Mouse (Mus musculus) liver, adult 2 months (tissue): ENCODE results near the gene Stx12. TPM values are rescaled to one million over a fixed set of nuclear protein-coding genes. Genes with fewer than 3 reads are reported as not detected.
A peak's percentile ranks its signal among the peaks of the same experiment; 100 is the strongest.
"Not testable (repeated sequence)": the region's sequence is repeated elsewhere in the genome, so short reads cannot be mapped to it uniquely, and the experiment has no call there.

Experiments used
- DNase-seq: peaks from one replicate; pipeline ENCODE4 v3.0.0-alpha.2; 2011; ENCODE audit warnings: low read depth, low spot score; ENCODE audit errors: extremely low read depth
- H3K27ac ChIP-seq: fragments of 200-500 bp; replicated peaks from 2 replicates; pipeline ENCODE4 v1.5.1; 2012; ENCODE audit warnings: low read depth, mild to moderate bottlenecking, control low read depth, inconsistent platforms, low read length; ENCODE audit not compliant: insufficient read depth
- H3K27me3 ChIP-seq: fragments of 200-500 bp; 2 replicates; pipeline ENCODE4 v1.6.1; 2012; ENCODE audit warnings: mild to moderate bottlenecking, moderate library complexity, low read length, inconsistent platforms; ENCODE audit not compliant: control insufficient read depth, insufficient read depth
- H3K36me3 ChIP-seq: fragments of 200-500 bp; 2 replicates; pipeline ENCODE4 v1.6.1; 2012; ENCODE audit warnings: low read length, inconsistent platforms; ENCODE audit not compliant: control insufficient read depth, insufficient read depth
- H3K4me1 ChIP-seq: fragments of 200-500 bp; 2 replicates; pipeline ENCODE4 v1.6.1; 2011; ENCODE audit warnings: low read length; ENCODE audit not compliant: control insufficient read depth, insufficient read depth
- H3K4me3 ChIP-seq: fragments of 200-500 bp; 2 replicates; pipeline ENCODE4 v1.5.1; 2011; ENCODE audit warnings: low read depth, mild to moderate bottlenecking, control low read depth, low read length, moderate library complexity; ENCODE audit not compliant: insufficient read depth
- H3K79me2 ChIP-seq: fragments of 200-500 bp; 2 replicates; pipeline ENCODE4 v1.6.1; 2012; ENCODE audit warnings: inconsistent platforms, mild to moderate bottlenecking, low read length, moderate library complexity; ENCODE audit not compliant: control insufficient read depth, insufficient read depth
- H3K9ac ChIP-seq: fragments of 200-500 bp; 2 replicates; pipeline ENCODE4 v1.6.1; 2012; ENCODE audit warnings: low read depth, mild to moderate bottlenecking, control low read depth, inconsistent platforms, low read length
- CTCF ChIP-seq: fragments of 200-500 bp; IDR thresholded peaks from 2 replicates; pipeline ENCODE4 v1.5.1; 2011; ENCODE audit warnings: low read depth, low read length, control low read depth
- POLR2A ChIP-seq: fragments of 200-500 bp; IDR thresholded peaks from 2 replicates; pipeline ENCODE4 v1.6.1; 2011; ENCODE audit warnings: low read length, control low read depth; ENCODE audit not compliant: insufficient read depth; ENCODE audit errors: extremely low read depth
- WGBS: fragments of 180-500 bp; shearing (Covaris S2); methylation state at CpG from one replicate; pipeline ENCODE4 v1.1.7; 2018; 5-methylcytosine and 5-hydroxymethylcytosine counted together
- polyA plus RNA-seq: library from polyadenylated mRNA; depleted of rRNA; stranded (reverse); fragments of >200 nt; gene quantifications from 2 replicates; pipeline ENCODE4 v1.2.3, GENCODE M21; 2012; rRNA removed
- total RNA-seq: library from RNA; depleted of rRNA; stranded (reverse); fragments of >200 nt; gene quantifications from 2 replicates; pipeline ENCODE4 v1.2.3, GENCODE M21; 2014; rRNA removed

The Stx12 gene
- total RNA-seq (13.6 and 15.2 TPM in 2 replicates), polyA plus RNA-seq (5.7 and 6.9 TPM in 2 replicates)

DNA sequence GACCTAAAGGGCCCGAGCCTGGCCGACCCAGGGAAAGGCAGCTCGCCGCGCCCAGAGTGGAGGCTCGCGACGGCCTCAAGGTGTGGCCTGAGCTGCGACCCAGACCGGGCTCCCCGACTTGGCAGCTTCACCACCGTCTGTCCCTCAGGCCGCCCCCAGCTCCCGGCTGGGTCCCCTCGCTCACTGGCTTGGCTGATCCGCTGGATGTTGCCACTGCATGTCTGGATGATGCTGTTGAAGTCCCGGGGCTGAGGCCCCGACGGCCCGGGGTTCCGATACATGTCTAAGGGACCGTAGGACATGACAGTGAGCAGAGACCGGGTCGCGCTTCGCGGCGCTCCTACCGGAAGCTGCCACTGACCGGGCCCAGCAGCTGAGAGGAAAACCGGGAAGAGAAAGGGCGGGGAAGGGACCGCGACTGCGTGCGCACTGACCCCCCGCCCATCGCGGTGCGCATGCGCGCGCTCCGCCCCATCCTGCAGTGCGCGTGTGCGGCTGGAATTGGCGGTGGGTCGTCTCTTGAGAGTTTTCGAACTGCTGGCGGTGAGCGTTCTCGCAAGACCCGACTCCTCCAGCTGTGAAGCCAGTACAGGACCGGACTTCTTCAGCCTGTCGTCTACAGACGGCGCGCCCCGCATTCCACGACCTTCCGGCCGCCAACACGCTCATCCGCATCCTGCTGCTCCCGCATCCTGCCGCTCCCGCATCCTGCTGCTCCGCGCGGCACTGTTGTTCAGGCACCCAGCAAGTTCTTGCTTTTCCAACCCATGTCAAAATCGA, at the start of gene Stx12:
TSS of gene Stx12 (minus strand) at position 446 of the 780 bp plus-strand sequence.
- peak within 1 kb of the TSS; percentile 89 for H3K4me3 ChIP-seq
- no peaks in the 10 kb centered on the region for H3K36me3 ChIP-seq
- H3K27ac ChIP-seq = peak within 1 kb of the TSS; percentile 62
- peak within 1 kb of the TSS; percentile 85 for H3K9ac ChIP-seq
- WGBS = under 1% methylated on average over 72 of the region's 72 CpGs
- no peaks in the 10 kb centered on the region for H3K27me3 ChIP-seq
- H3K4me1 ChIP-seq = peaks cover 8% of the 10 kb centered on the region
- TF ChIP-seq POLR2A (peak; percentile 79; the same call in 1 of the 2 replicates), CTCF (no peak)
- peaks cover 19% of the 10 kb centered on the region; the same call in 1 of the 2 replicates for H3K79me2 ChIP-seq
- DNase-seq = peak; percentile 72

DNA sequence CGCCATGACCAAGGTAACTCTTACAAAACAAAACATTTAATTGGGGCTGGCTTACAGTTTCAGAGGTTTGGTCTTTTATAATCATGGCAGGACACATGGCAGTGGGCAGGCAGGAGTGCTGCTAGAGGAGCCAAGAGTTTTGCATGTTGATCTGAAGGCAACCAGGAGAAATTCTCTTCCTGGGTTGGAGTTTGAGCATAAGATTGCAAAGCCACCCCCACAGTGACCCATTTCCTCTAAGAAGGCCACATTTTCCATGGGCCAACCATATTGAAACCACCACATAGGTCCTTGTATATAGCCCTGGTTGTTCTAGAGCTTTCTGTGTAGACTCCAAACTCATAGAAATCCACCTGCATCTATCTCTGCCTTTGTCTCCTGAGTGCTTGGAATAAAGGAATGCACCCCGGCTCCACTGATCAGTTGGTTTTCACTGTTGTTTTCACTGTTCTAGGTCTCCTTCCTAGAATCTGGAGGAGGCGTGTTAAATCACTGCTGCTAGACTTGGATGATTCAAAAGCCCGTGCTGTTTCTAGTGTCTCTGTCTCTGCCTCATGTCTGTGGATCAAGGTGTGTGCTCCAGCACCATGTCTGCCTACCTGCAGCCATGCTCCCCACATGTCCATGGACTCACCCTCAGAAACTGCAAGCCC, 48.6 kb upstream of the Stx12 start:
- no peaks in the 10 kb centered on the region for H3K36me3 ChIP-seq
- no peaks in the 10 kb centered on the region for H3K27me3 ChIP-seq
- no peak overlapping the region for H3K4me3 ChIP-seq
- H3K27ac ChIP-seq = no peak overlapping the region
- no peak for TF ChIP-seq CTCF
- no peak for DNase-seq
- no peaks in the 10 kb centered on the region for H3K79me2 ChIP-seq
- WGBS = 90% methylated on average over 4 of the region's 4 CpGs
- H3K9ac ChIP-seq = no peak overlapping the region
- H3K4me1 ChIP-seq = no peaks in the 10 kb centered on the region; the same call in 1 of the 2 replicates

DNA sequence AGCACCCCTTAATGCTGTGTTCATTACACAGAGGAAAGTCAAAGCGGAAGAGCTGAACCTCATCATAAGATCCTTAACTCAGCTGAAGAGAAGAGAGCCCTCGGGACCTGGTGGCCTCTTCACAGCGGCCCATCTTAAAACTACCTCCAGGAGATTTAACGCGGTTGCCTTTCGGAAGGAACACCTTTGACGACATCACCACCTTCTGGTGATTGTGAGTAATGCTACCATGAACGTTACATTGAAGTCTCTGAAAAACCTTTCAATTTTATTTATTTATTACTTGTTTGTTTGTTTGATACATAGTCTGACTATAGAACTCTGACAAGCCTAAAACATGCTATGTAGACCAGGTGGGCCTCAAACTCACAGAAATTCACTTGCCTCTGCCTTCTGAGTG, 46.5 kb upstream of the Stx12 start:
- peak; percentile 43 for DNase-seq
- Histone ChIP-seq H3K79me2 (no peaks in the 10 kb centered on the region), H3K4me1 (no peaks in the 10 kb centered on the region; the same call in 1 of the 2 replicates), H3K36me3 (no peaks in the 10 kb centered on the region), H3K9ac (no peak overlapping the region), H3K27ac (no peak overlapping the region), H3K27me3 (no peaks in the 10 kb centered on the region), H3K4me3 (no peak overlapping the region)
- WGBS = 13% methylated on average over 8 of the region's 8 CpGs
- TF ChIP-seq CTCF (peak; percentile 52), POLR2A (no peak)

DNA sequence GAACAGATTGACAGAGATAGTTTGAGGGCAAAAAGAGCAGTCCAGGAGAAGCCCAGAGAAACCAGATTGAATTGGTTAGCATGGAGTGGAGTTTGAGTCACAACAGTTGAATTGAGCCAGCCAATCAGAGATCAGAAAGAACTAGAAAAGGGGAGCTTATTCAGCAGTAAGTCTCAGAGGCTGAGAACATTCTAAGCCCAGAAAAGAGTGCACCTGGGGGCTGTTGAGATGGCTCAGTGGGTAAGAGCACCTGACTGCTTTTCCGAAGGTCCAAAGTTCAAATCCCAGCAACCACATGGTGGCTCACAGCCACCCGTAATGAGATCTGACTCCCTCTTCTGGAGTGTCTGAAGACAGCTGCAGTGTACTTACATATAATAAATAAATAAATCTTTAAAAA, 42.2 kb upstream of the Stx12 start:
- not testable (repeated sequence) for H3K79me2 ChIP-seq, H3K36me3 ChIP-seq, DNase-seq, H3K4me3 ChIP-seq, H3K27ac ChIP-seq, H3K4me1 ChIP-seq, H3K9ac ChIP-seq, H3K27me3 ChIP-seq
- WGBS = 61% methylated on average over 2 of the region's 2 CpGs

DNA sequence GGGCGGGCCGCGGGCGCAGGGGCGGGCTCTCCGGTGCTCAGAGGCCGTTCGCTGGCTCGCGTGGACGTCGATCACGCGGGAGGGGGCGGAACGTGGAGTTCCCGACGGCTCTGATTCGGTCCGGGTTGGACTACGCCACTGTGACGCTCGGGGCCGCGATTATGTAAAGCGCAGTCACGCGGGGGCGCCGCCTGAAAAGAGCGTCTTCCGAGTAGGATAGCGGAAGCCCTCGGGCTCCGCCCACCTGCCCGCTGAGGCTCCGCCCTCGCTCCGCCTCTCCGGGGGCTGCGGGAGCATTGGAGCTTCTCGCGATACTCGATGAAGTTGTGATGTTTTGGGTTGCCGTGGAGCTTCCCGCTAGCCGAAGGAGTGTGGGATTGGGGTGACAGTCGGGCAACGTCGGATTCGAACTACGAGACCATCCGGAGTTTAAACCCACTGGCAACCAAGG, 38.3 kb upstream of the Stx12 start, which contains the start of gene Fam76a:
TSS of gene Fam76a (minus strand) at position 1 of the 451 bp plus-strand sequence.
- peak; percentile 91 for DNase-seq
- Histone ChIP-seq H3K27me3 (no peaks in the 10 kb centered on the region), H3K36me3 (no peaks in the 10 kb centered on the region; the same call in 1 of the 2 replicates), H3K27ac (peak within 1 kb of the TSS; percentile 93), H3K9ac (peak within 1 kb of the TSS; percentile 99), H3K4me1 (peaks cover 4% of the 10 kb centered on the region; the same call in 1 of the 2 replicates), H3K79me2 (peaks cover 3% of the 10 kb centered on the region; the same call in 1 of the 2 replicates), H3K4me3 (peak within 1 kb of the TSS; percentile 93)
- TF ChIP-seq CTCF (no peak), POLR2A (peak; percentile 63; the same call in 1 of the 2 replicates)
- under 1% methylated on average over 53 of the region's 53 CpGs for WGBS
